Mouse (Mus musculus) lung, embryonic 14.5 days (tissue): Measurements from ENCODE around the gene Ube2j2. TPM values are rescaled to one million over a fixed set of nuclear protein-coding genes. Genes with fewer than 3 reads are reported as not detected.

Experiments used
- ATAC-seq: fragments of 200-750 bp; cut with Nextera tagmentation; 2 replicates; pipeline ENCODE4 v1.8.0; 2017; ENCODE audit warnings: mild to moderate bottlenecking, moderate TSS enrichment, moderate library complexity; ENCODE audit not compliant: insufficient read depth
- DNase-seq: peaks from one replicate; pipeline ENCODE4 v3.0.0-alpha.2; 2015
- H3K27ac ChIP-seq: fragments of 300-500 bp; sonication (generic); 2 replicates; pipeline ENCODE4 v1.5.1; 2014; ENCODE audit warnings: low read depth, mild to moderate bottlenecking, moderate library complexity
- H3K27me3 ChIP-seq: fragments of 300-500 bp; sonication (generic); 2 replicates; pipeline ENCODE4 v1.6.1; 2014; ENCODE audit warnings: low read length, control low read depth; ENCODE audit not compliant: insufficient read depth
- H3K36me3 ChIP-seq: fragments of 300-500 bp; sonication (generic); 2 replicates; pipeline ENCODE4 v1.6.1; 2014; ENCODE audit warnings: control low read depth; ENCODE audit not compliant: insufficient read depth
- H3K4me1 ChIP-seq: fragments of 300-500 bp; sonication (generic); 2 replicates; pipeline ENCODE4 v1.6.1; 2014; ENCODE audit warnings: antibody characterized with exemption, control low read depth; ENCODE audit not compliant: insufficient read depth
- H3K4me2 ChIP-seq: fragments of 300-500 bp; sonication (generic); 2 replicates; pipeline ENCODE4 v1.6.1; 2014; ENCODE audit warnings: mild to moderate bottlenecking
- H3K4me3 ChIP-seq: fragments of 300-500 bp; sonication (generic); 2 replicates; pipeline ENCODE4 v1.5.1; 2014; ENCODE audit warnings: low read depth, low read length
- H3K9ac ChIP-seq: fragments of 300-500 bp; sonication (generic); 2 replicates; pipeline ENCODE4 v1.6.1; 2014
- H3K9me3 ChIP-seq: fragments of 300-500 bp; sonication (generic); 2 replicates; pipeline ENCODE4 v1.6.1; 2016; ENCODE audit warnings: low read depth, low read length, control low read depth
- CTCF ChIP-seq: IDR thresholded peaks from 2 replicates; pipeline ENCODE4 v1.5.1; 2016; ENCODE audit warnings: antibody characterized with exemption, low read depth
- WGBS: fragments of 180-500 bp; shearing (Covaris S2); extraction: QIAGEN DNeasy Blood & Tissue Kit; methylation state at CpG from one replicate; pipeline ENCODE4 v1.1.7; 2014; 5-methylcytosine and 5-hydroxymethylcytosine counted together
- polyA plus RNA-seq: library from polyadenylated mRNA; unstranded; fragments of >200 nt; fragmentation: Nextera tagmentation; extraction: Ambion mirVana; gene quantifications from 2 replicates; pipeline ENCODE4 v1.2.1, GENCODE M21; 2014

Ube2j2 gene
- polyA plus RNA-seq, 1 experiment from 2014 or later, result 127 TPM

- TF ChIP-seq CTCF, result no peak
- H3K27ac ChIP-seq, result no peak overlapping the region
- H3K9me3 ChIP-seq, result no peaks in the 10 kb centered on the region
- H3K4me1 ChIP-seq, result no peaks in the 10 kb centered on the region
- no peak for ATAC-seq
- WGBS, result 24% methylated on average over 2 of the region's 2 CpGs
- no peak for DNase-seq
- no peak overlapping the region for H3K4me2 ChIP-seq
- no peak overlapping the region for H3K4me3 ChIP-seq
- H3K27me3 ChIP-seq, result no peaks in the 10 kb centered on the region
- no peaks in the 10 kb centered on the region for H3K36me3 ChIP-seq
- H3K9ac ChIP-seq, result no peak overlapping the region
These were observed 40.2 kb downstream of the Ube2j2 start for GRCm38 (mm10) chr4:155983788-155984187.

GRCm38 (mm10) chr4:155991211-155991907 is 47.7 kb downstream of the Ube2j2 start:
- Histone ChIP-seq H3K27me3 (no peaks in the 10 kb centered on the region), H3K4me1 (peaks cover 13% of the 10 kb centered on the region), H3K9me3 (no peaks in the 10 kb centered on the region), H3K27ac (peak overlapping the region; percentile 96; the same call in 1 of the 2 replicates), H3K4me2 (peak overlapping the region; percentile 100), H3K36me3 (peaks cover 17% of the 10 kb centered on the region), H3K9ac (peak overlapping the region; percentile 76), H3K4me3 (peak overlapping the region; percentile 86)
- no peak for ATAC-seq
- no peak for DNase-seq
- 81% methylated on average over 22 of the region's 22 CpGs for WGBS
- TF ChIP-seq CTCF, result no peak

- H3K9me3 ChIP-seq, result no peaks in the 10 kb centered on the region
- H3K4me1 ChIP-seq, result peaks cover 13% of the 10 kb centered on the region
- peak overlapping the region; percentile 86 for H3K4me3 ChIP-seq
- no peaks in the 10 kb centered on the region for H3K27me3 ChIP-seq
- peaks cover 22% of the 10 kb centered on the region for H3K36me3 ChIP-seq
- peak overlapping the region; percentile 96 for H3K27ac ChIP-seq
- ATAC-seq (no peak; the same call in 1 of the 2 replicates), DNase-seq (no peak)
- TF ChIP-seq CTCF, result no peak
- peak overlapping the region; percentile 100 for H3K4me2 ChIP-seq
- 24% methylated on average over 37 of the region's 37 CpGs for WGBS
- H3K9ac ChIP-seq, result peak overlapping the region; percentile 76
These were observed 48.2 kb downstream of the Ube2j2 start for GRCm38 (mm10) chr4:155991908-155992230.

GRCm38 (mm10) chr4:155992241-155992905 is 48.7 kb downstream of the Ube2j2 start, which contains the start of the genes B3galt6 and Sdf4:
Gene B3galt6, minus strand, starts transcription at chr4:155992649.
Gene Sdf4, plus strand, starts transcription at chr4:155992872.
- H3K4me3 ChIP-seq, result peak within 1 kb of the TSS; percentile 86
- no peaks in the 10 kb centered on the region for H3K27me3 ChIP-seq
- H3K4me1 ChIP-seq, result peaks cover 13% of the 10 kb centered on the region
- H3K36me3 ChIP-seq, result peaks cover 27% of the 10 kb centered on the region
- no peaks in the 10 kb centered on the region for H3K9me3 ChIP-seq
- under 1% methylated on average over 94 of the region's 99 CpGs for WGBS
- H3K4me2 ChIP-seq, result peak within 1 kb of the TSS; percentile 100
- peak; percentile 54 for TF ChIP-seq CTCF
- H3K9ac ChIP-seq, result peak within 1 kb of the TSS; percentile 84
- ATAC-seq (peak; percentile 89), DNase-seq (peak; percentile 94)
- peak within 1 kb of the TSS; percentile 96 for H3K27ac ChIP-seq

GRCm38 (mm10) chr4:155992906-155993547 is 49.4 kb downstream of the Ube2j2 start:
- Histone ChIP-seq H3K36me3 (peaks cover 34% of the 10 kb centered on the region), H3K27me3 (no peaks in the 10 kb centered on the region), H3K4me2 (peak overlapping the region; percentile 69), H3K27ac (peak overlapping the region; percentile 92), H3K4me1 (peaks cover 13% of the 10 kb centered on the region), H3K4me3 (peak overlapping the region; percentile 86), H3K9me3 (no peaks in the 10 kb centered on the region), H3K9ac (peak overlapping the region; percentile 84)
- WGBS, result under 1% methylated on average over 70 of the region's 70 CpGs
- DNase-seq (peak; percentile 98), ATAC-seq (peak; percentile 87)
- peak; percentile 32; the same call in 1 of the 2 replicates for TF ChIP-seq CTCF

GRCm38 (mm10) chr4:155993606-155994005 is 50.0 kb downstream of the Ube2j2 start:
- no peak for ATAC-seq
- Histone ChIP-seq H3K9ac (peak overlapping the region; percentile 84), H3K27me3 (no peaks in the 10 kb centered on the region), H3K9me3 (no peaks in the 10 kb centered on the region), H3K4me2 (peak overlapping the region; percentile 69), H3K36me3 (peaks cover 40% of the 10 kb centered on the region), H3K27ac (peak overlapping the region; percentile 92), H3K4me3 (peak overlapping the region; percentile 86), H3K4me1 (peaks cover 13% of the 10 kb centered on the region)
- no peak for DNase-seq
- 4% methylated on average over 15 of the region's 15 CpGs for WGBS
- TF ChIP-seq CTCF, result no peak

DNA sequence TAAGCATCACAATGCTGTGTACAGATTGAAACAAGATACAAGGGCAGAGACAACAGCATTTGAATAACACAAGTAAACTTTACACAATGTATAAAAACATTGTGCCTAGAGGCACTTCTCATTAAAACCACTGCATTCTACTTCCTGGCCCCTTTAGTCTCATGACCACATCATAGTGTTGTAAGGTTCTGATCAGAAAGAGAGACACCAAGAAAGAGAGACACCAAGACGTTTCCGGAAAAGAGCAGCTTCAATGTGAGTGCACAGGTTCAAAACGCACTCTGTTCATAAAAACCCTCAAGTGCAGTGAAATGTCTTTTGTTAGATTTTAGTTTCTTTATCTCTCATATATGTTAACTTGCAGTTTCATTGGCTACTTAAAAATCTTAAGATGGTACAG is 60.5 kb downstream of the Ube2j2 start:
- TF ChIP-seq CTCF, result no peak

More for the DNA sequence above, 60.5 kb downstream of the Ube2j2 start:
- Histone ChIP-seq H3K4me3 (no peak overlapping the region), H3K9ac (no peak overlapping the region), H3K36me3 (peaks cover 93% of the 10 kb centered on the region), H3K9me3 (no peaks in the 10 kb centered on the region), H3K4me1 (no peaks in the 10 kb centered on the region), H3K27ac (no peak overlapping the region), H3K27me3 (no peaks in the 10 kb centered on the region), H3K4me2 (no peak overlapping the region)
- WGBS, result 89% methylated on average over 3 of the region's 3 CpGs
- ATAC-seq, result no peak
- no peak for DNase-seq
